Mouse (Mus musculus): ENCODE data around the gene 4931428L18Rik.

Gene 4931428L18Rik

GRCm38 (mm10) chr1:31222564-31222963 is at the start of gene 4931428L18Rik, which contains the start of gene Pih1d3:
Gene 4931428L18Rik, minus strand, starts transcription at chr1:31222684.
Gene Pih1d3, plus strand, starts transcription at chr1:31222838.
- in situ Hi-C loops (cut with MboI, MseI): no loop called here

- in situ Hi-C loops (cut with MboI, MseI): no loop called here
These were observed 37.9 kb upstream of the 4931428L18Rik start for GRCm38 (mm10) chr1:31260218-31260923.

- in situ Hi-C loops (cut with MboI, MseI): no loop called here
These were observed 11.0 kb upstream of the 4931428L18Rik start for GRCm38 (mm10) chr1:31233319-31234036.

GRCm38 (mm10) chr1:31220599-31221250 is 1.8 kb downstream of the 4931428L18Rik start:
- in situ Hi-C loops (cut with MboI, MseI): no loop called here

GRCm38 (mm10) chr1:31214831-31215230 is 7.7 kb downstream of the 4931428L18Rik start:
- in situ Hi-C loops (cut with MboI, MseI): no loop called here

GRCm38 (mm10) chr1:31210144-31210543 is 12.3 kb downstream of the 4931428L18Rik start:
- in situ Hi-C loops (cut with MboI, MseI): no loop called here

- in situ Hi-C loops (cut with MboI, MseI): no loop called here
These were observed 16.7 kb downstream of the 4931428L18Rik start for GRCm38 (mm10) chr1:31205770-31206169.

GRCm38 (mm10) chr1:31205346-31205745 is 17.1 kb downstream of the 4931428L18Rik start:
- in situ Hi-C loops (cut with MboI, MseI): no loop called here

GRCm38 (mm10) chr1:31203771-31204170 is 18.7 kb downstream of the 4931428L18Rik start:
- in situ Hi-C loops (cut with MboI, MseI): no loop called here

GRCm38 (mm10) chr1:31196959-31197358 is 25.5 kb downstream of the 4931428L18Rik start:
- in situ Hi-C loops (cut with MboI, MseI): no loop called here

GRCm38 (mm10) chr1:31195633-31196032 is 26.9 kb downstream of the 4931428L18Rik start:
- in situ Hi-C loops (cut with MboI, MseI): no loop called here

- in situ Hi-C loops (cut with MboI, MseI): loop anchor here in 1 of 2 experiments (5.0 kb wide), 1 partner anchor 558 kb away; no protein-coding TSS in a partner anchor
These were observed 32.1 kb downstream of the 4931428L18Rik start for GRCm38 (mm10) chr1:31190237-31190866.

GRCm38 (mm10) chr1:31178264-31178663 is 44.2 kb downstream of the 4931428L18Rik start:
- in situ Hi-C loops (cut with MboI, MseI): no loop called here

GRCm38 (mm10) chr1:31176101-31176500 is 46.4 kb downstream of the 4931428L18Rik start, which contains the start of gene Lgsn:
Gene Lgsn, plus strand, starts transcription at chr1:31176401.
- in situ Hi-C loops (cut with MboI, MseI): no loop called here

GRCm38 (mm10) chr1:31175401-31175800 is 47.1 kb downstream of the 4931428L18Rik start:
- in situ Hi-C loops (cut with MboI, MseI): no loop called here

- in situ Hi-C loops (cut with MboI, MseI): no loop called here
These were observed 57.0 kb downstream of the 4931428L18Rik start for GRCm38 (mm10) chr1:31165326-31166121.

GRCm38 (mm10) chr1:31164527-31165189 is 57.8 kb downstream of the 4931428L18Rik start:
- in situ Hi-C loops (cut with MboI, MseI): no loop called here

- in situ Hi-C loops (cut with MboI, MseI): loop anchor here in 1 of 2 experiments (5.0 kb wide), 1 partner anchor 255 kb away; no protein-coding TSS in a partner anchor
These were observed 65.6 kb downstream of the 4931428L18Rik start for GRCm38 (mm10) chr1:31156884-31157283.

- in situ Hi-C loops (cut with MboI, MseI): loop anchor here in 1 of 2 experiments (5.0 kb wide), 1 partner anchor 254 kb away; no protein-coding TSS in a partner anchor
These were observed 66.3 kb downstream of the 4931428L18Rik start for GRCm38 (mm10) chr1:31156185-31156584.

GRCm38 (mm10) chr1:31153793-31154349 is 68.6 kb downstream of the 4931428L18Rik start:
- in situ Hi-C loops (cut with MboI, MseI): loop anchor here (5.0 kb wide), 2 partner anchors 232 to 382 kb away; no protein-coding TSS in a partner anchor

All from T-helper 17 cell (primary cell).